Comparison of ENCODE assay signal across 10 mouse cellular contexts in genomic region chr13:118731850-118732552, GRCm38 (mm10).
DNase-seq lines count a peak whose midpoint lies in the region; ATAC-seq lines count a peak whose summit lies in the region.
"Had no signal": no experiment of that assay in that cellular context is flagged by ENCODE, and none has a peak within 500 bp of the region (broad histone marks: within the 10 kb centered on the region; RNA-seq: fewer than 3 reads in every experiment).

No protein-coding gene starts in this region.

- no peak overlapping the region; the same call in 1 of the 2 replicates for H3K27ac ChIP-seq in forebrain, embryonic 14.5 days (ENCODE audit: low read depth, low read length)
- no peak overlapping the region for H3K27ac ChIP-seq in forebrain, embryonic 10.5 days
- H3K27ac ChIP-seq in hindbrain, embryonic 11.5 days (ENCODE audit: low read depth, low read length), result no peak overlapping the region
- H3K27ac ChIP-seq: hindbrain, embryonic 15.5 days had no signal

- WGBS in forebrain, embryonic 14.5 days, result 84% methylated on average over 12 of the region's 12 CpGs
- WGBS in forebrain, embryonic 10.5 days, result 82% methylated on average over 12 of the region's 12 CpGs
- WGBS in hindbrain, embryonic 11.5 days, result 76% methylated on average over 12 of the region's 12 CpGs

- DNase-seq in forebrain, embryonic 14.5 days (ENCODE audit: low spot score), result peak; percentile 59
- DNase-seq in forebrain, embryonic 10.5 days (ENCODE audit: extremely low spot score, low spot score), result no peak
- peak; percentile 10 for DNase-seq in layer of hippocampus, adult 9-11 months
- no peak for DNase-seq in layer of hippocampus, adult 8-10 months (ENCODE audit: low spot score in 2 of 2)
- peak; percentile 18 for DNase-seq in forelimb bud, embryonic 11.5 days (ENCODE audit: low read depth, low spot score)
- peak; percentile 20 for DNase-seq in right cerebral cortex, postnatal 4 days
- no peak for DNase-seq in hindbrain, embryonic 11.5 days (ENCODE audit: low spot score)
- no peak for DNase-seq in spleen, postnatal 10 days (ENCODE audit: low spot score in 2 of 2)

- no peak overlapping the region for H3K9ac ChIP-seq in forebrain, embryonic 14.5 days (ENCODE audit: low read length)
- H3K9ac ChIP-seq in hindbrain, embryonic 11.5 days (ENCODE audit: low read depth, low read length), result no peak overlapping the region
- H3K9ac ChIP-seq: hindbrain, embryonic 15.5 days had no signal

- H3K4me2 ChIP-seq in forebrain, embryonic 14.5 days (ENCODE audit: low read length), result no peak overlapping the region
- H3K4me2 ChIP-seq in hindbrain, embryonic 11.5 days (replicated peaks; ENCODE audit: low read depth, low read length), result no peak overlapping the region
- H3K4me2 ChIP-seq: hindbrain, embryonic 15.5 days had no signal

- ATAC-seq in forebrain, embryonic 14.5 days, result peak; percentile 75; the same call in 1 of the 2 replicates
- no peak for ATAC-seq in hindbrain, embryonic 11.5 days (ENCODE audit: low FRiP score)
- ATAC-seq: Patski had no signal

- H3K9me3 ChIP-seq in forebrain, embryonic 14.5 days (replicated peaks; ENCODE audit: control insufficient read depth, low read length), result no peaks in the 10 kb centered on the region
- no peaks in the 10 kb centered on the region for H3K9me3 ChIP-seq in forebrain, embryonic 10.5 days
- H3K9me3 ChIP-seq in hindbrain, embryonic 11.5 days (ENCODE audit: control insufficient read depth, low read length), result no peaks in the 10 kb centered on the region
- H3K9me3 ChIP-seq: hindbrain, embryonic 15.5 days had no signal

- H3K4me3 ChIP-seq in forebrain, embryonic 14.5 days (ENCODE audit: low read depth, low read length), result no peak overlapping the region
- no peak overlapping the region for H3K4me3 ChIP-seq in forebrain, embryonic 10.5 days
- no peak overlapping the region for H3K4me3 ChIP-seq in hindbrain, embryonic 11.5 days (ENCODE audit: low read depth, low read length)
- H3K4me3 ChIP-seq: hindbrain, embryonic 15.5 days had no signal

- H3K36me3 ChIP-seq in forebrain, embryonic 14.5 days (ENCODE audit: control insufficient read depth, insufficient read depth, low read length), result no peaks in the 10 kb centered on the region
- no peaks in the 10 kb centered on the region for H3K36me3 ChIP-seq in forebrain, embryonic 10.5 days (replicated peaks)
- no peaks in the 10 kb centered on the region for H3K36me3 ChIP-seq in hindbrain, embryonic 11.5 days (ENCODE audit: control insufficient read depth, insufficient read depth, low read length)
- H3K36me3 ChIP-seq: hindbrain, embryonic 15.5 days had no signal

- H3K4me1 ChIP-seq in forebrain, embryonic 14.5 days (ENCODE audit: control insufficient read depth, insufficient read depth, low read length), result no peaks in the 10 kb centered on the region
- H3K4me1 ChIP-seq in forebrain, embryonic 10.5 days, result no peaks in the 10 kb centered on the region
- H3K4me1 ChIP-seq in hindbrain, embryonic 11.5 days (replicated peaks; ENCODE audit: control insufficient read depth, insufficient read depth, low read length), result no peaks in the 10 kb centered on the region
- H3K4me1 ChIP-seq: hindbrain, embryonic 15.5 days had no signal

- H3K27me3 ChIP-seq in forebrain, embryonic 14.5 days (replicated peaks; ENCODE audit: control insufficient read depth, insufficient read depth, low read length), result no peaks in the 10 kb centered on the region
- H3K27me3 ChIP-seq in forebrain, embryonic 10.5 days (ENCODE audit: poor library complexity, severe bottlenecking), result no peaks in the 10 kb centered on the region
- no peaks in the 10 kb centered on the region for H3K27me3 ChIP-seq in hindbrain, embryonic 11.5 days (ENCODE audit: control insufficient read depth, insufficient read depth, low read length)
- H3K27me3 ChIP-seq: hindbrain, embryonic 15.5 days; Patski had no signal

Comparison
In these comparisons a context has a peak if more than half of its experiments do, and no peak if none do; other contexts are left out.
1. DNase-seq: peak in forebrain, embryonic 14.5 days (single experiment), layer of hippocampus, adult 9-11 months (single experiment), forelimb bud, embryonic 11.5 days (single experiment) and right cerebral cortex, postnatal 4 days (single experiment); none in forebrain, embryonic 10.5 days (single experiment), layer of hippocampus, adult 8-10 months (0 of 2), hindbrain, embryonic 11.5 days (single experiment) and spleen, postnatal 10 days (0 of 2).